Mouse (Mus musculus) liver, postnatal 0 days (tissue): ENCODE results near the gene Wt1. TPM values are rescaled to one million over a fixed set of nuclear protein-coding genes. Genes with fewer than 3 reads are reported as not detected.

ENCODE experiments used
- ATAC-seq: fragments of 200-750 bp; cut with Nextera tagmentation; 2 replicates; pipeline ENCODE4 v1.8.0; 2017; ENCODE audit warnings: mild to moderate bottlenecking, moderate library complexity
- DNase-seq: peaks from one replicate; pipeline ENCODE4 v3.0.0-alpha.2; 2016
- H3K27ac ChIP-seq: fragments of 300-500 bp; sonication (generic); 2 replicates; pipeline ENCODE4 v1.5.1; 2014; ENCODE audit warnings: antibody characterized with exemption, moderate library complexity, mild to moderate bottlenecking, low read depth
- H3K27me3 ChIP-seq: fragments of 300-500 bp; sonication (generic); 2 replicates; pipeline ENCODE4 v1.6.1; 2014; ENCODE audit warnings: low read length, control low read depth, mixed read lengths; ENCODE audit not compliant: insufficient read depth
- H3K36me3 ChIP-seq: fragments of 300-500 bp; sonication (generic); replicated peaks from 2 replicates; pipeline ENCODE4 v1.6.1; 2014; ENCODE audit warnings: mild to moderate bottlenecking, control low read depth, low read length, moderate library complexity, mixed read lengths; ENCODE audit not compliant: insufficient read depth
- H3K4me1 ChIP-seq: fragments of 300-500 bp; sonication (generic); 2 replicates; pipeline ENCODE4 v1.6.1; 2014; ENCODE audit warnings: antibody characterized with exemption, mild to moderate bottlenecking, control low read depth; ENCODE audit not compliant: insufficient read depth
- H3K4me2 ChIP-seq: fragments of 300-500 bp; sonication (generic); 2 replicates; pipeline ENCODE4 v1.6.1; 2014; ENCODE audit warnings: low read depth, mild to moderate bottlenecking, low read length, moderate library complexity, mixed read lengths
- H3K4me3 ChIP-seq: fragments of 300-500 bp; sonication (generic); 2 replicates; pipeline ENCODE4 v1.5.1; 2014; ENCODE audit warnings: low read depth, low read length
- H3K9ac ChIP-seq: fragments of 300-500 bp; sonication (generic); replicated peaks from 2 replicates; pipeline ENCODE4 v1.6.1; 2014; ENCODE audit warnings: mild to moderate bottlenecking, moderate library complexity
- H3K9me3 ChIP-seq: fragments of 300-500 bp; sonication (generic); 2 replicates; pipeline ENCODE4 v1.6.1; 2016; ENCODE audit warnings: mild to moderate bottlenecking, control low read depth, low read length, mixed read lengths
- CTCF ChIP-seq: sonication (generic); IDR thresholded peaks from 2 replicates; pipeline ENCODE4 v1.5.1; 2016; ENCODE audit warnings: antibody characterized with exemption, low read depth
- EP300 ChIP-seq: IDR thresholded peaks from 2 replicates; pipeline ENCODE4 v1.6.1; 2016; ENCODE audit warnings: antibody characterized with exemption, low read depth, mild to moderate bottlenecking
- WGBS: fragments of 180-500 bp; shearing (Covaris S2); extraction: QIAGEN DNeasy Blood & Tissue Kit; methylation state at CpG from one replicate; pipeline ENCODE4 v1.1.7; 2014; ENCODE audit not compliant: insufficient replicate concordance; 5-methylcytosine and 5-hydroxymethylcytosine counted together
- polyA plus RNA-seq: library from polyadenylated mRNA; unstranded; fragments of >200 nt; fragmentation: Nextera tagmentation; extraction: Ambion mirVana; gene quantifications from 2 replicates; pipeline ENCODE4 v1.2.1, GENCODE M21; 2015

The Wt1 gene
- polyA plus RNA-seq, 1 experiment from 2014 or later: 0.86 TPM

DNA sequence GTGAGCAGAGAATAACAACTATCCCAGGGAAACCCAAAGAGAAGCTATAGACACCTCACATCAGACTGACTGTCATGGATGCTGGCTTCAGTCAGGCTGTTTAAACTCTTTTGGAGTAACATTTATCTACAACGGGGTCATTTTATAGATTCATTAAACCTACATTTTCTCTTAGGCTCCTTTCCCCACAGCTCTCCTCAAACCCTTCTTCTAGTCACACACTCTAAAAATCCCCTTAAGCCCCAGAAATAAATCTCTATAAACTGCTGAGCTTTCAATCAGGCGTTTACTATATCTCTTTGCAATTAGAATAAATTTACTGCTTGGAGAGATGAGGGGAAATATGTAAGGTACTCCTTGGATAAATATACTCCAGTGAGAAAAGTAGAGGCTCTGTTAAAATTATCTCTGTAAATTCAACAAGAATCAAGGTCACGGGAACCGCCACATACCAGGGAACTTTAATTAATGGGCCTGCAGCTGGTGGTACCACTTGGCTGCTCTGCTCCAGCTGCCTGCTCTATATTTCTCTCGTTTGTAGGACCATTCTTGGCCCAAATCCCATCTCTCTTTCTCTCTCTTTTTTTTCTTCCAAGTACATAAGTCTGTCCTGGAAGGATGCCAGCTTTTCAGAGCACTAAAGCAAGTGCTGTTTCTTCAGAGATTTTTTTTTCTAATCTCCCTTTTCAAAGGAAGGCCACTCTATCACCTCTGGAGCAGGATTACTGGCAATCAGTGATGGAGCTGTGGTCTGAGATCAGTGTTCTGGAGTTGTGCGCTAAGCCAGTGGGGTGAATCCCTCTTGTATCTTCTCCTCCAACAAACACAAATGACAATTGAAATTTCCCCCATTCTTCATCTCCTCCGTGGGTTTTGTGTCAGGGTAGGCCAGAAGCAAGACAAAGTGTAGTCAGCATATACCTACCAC lies 36.5 kb upstream of the Wt1 start:
- Histone ChIP-seq H3K27ac (no peak overlapping the region), H3K27me3 (no peaks in the 10 kb centered on the region), H3K9me3 (no peaks in the 10 kb centered on the region), H3K36me3 (no peaks in the 10 kb centered on the region), H3K9ac (no peak overlapping the region), H3K4me2 (no peak overlapping the region), H3K4me3 (no peak overlapping the region), H3K4me1 (no peaks in the 10 kb centered on the region)
- 59% methylated on average over 7 of the region's 7 CpGs for WGBS
- ATAC-seq: no peak
- TF ChIP-seq EP300 (no peak), CTCF (no peak)
- DNase-seq: no peak

DNA sequence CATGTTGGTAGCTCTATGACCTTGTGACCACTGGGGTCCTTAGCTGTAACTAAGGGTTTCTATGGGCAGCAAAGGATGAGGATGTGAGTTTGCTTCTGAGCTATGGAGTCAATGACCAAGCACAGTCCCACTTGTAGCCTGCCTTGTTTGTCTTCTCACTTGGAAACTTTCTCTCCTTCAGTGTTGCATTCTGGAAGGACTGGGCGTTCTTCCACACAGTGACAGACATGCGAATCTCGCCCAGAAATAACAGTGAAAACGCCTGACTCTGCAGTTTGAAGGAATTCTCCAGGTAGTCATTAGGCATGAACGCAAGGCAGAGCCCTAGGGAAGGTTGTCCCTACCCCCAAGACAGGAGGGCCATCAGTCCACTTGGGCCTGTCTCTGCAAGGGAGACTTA lies 35.3 kb upstream of the Wt1 start:
- ATAC-seq (no peak), DNase-seq (no peak)
- Histone ChIP-seq H3K9me3 (no peaks in the 10 kb centered on the region), H3K27ac (no peak overlapping the region), H3K36me3 (no peaks in the 10 kb centered on the region), H3K27me3 (no peaks in the 10 kb centered on the region), H3K4me1 (no peaks in the 10 kb centered on the region), H3K9ac (no peak overlapping the region), H3K4me3 (no peak overlapping the region), H3K4me2 (no peak overlapping the region)
- no peak for TF ChIP-seq EP300
- no peak for TF ChIP-seq CTCF
- 74% methylated on average over 5 of the region's 5 CpGs for WGBS

DNA sequence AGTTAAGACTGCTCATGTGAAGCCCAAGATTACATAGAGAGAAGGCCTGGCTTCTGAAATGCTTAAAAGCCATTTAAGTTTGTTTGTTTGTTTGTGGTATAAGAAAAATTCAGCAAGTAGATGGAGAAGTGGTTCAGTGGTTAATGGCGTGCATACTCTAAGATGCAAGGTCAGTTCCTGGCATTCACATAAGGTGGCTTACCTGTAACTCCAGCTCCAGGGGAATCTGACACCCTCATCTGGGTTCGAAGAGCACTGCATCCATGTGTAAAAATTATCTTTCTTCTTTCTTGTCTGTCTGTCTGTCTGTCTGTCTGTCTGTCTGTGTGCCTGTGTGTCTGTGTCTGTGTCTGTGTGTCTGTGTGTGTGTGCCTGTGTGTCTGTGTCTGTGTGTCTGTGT lies 34.6 kb upstream of the Wt1 start, which contains the start of gene Gm11060:
Gene Gm11060 (plus strand): TSS at position 301 of the 400 bp plus-strand sequence.
- ATAC-seq: no peak
- Histone ChIP-seq H3K9me3 (no peaks in the 10 kb centered on the region), H3K27ac (no peak within 1 kb of the TSS), H3K4me1 (no peaks in the 10 kb centered on the region), H3K9ac (no peak within 1 kb of the TSS), H3K4me2 (no peak within 1 kb of the TSS), H3K4me3 (no peak within 1 kb of the TSS), H3K36me3 (no peaks in the 10 kb centered on the region), H3K27me3 (no peaks in the 10 kb centered on the region)
- TF ChIP-seq CTCF (no peak), EP300 (no peak)
- WGBS: 68% methylated on average over 2 of the region's 2 CpGs
- no peak for DNase-seq

DNA sequence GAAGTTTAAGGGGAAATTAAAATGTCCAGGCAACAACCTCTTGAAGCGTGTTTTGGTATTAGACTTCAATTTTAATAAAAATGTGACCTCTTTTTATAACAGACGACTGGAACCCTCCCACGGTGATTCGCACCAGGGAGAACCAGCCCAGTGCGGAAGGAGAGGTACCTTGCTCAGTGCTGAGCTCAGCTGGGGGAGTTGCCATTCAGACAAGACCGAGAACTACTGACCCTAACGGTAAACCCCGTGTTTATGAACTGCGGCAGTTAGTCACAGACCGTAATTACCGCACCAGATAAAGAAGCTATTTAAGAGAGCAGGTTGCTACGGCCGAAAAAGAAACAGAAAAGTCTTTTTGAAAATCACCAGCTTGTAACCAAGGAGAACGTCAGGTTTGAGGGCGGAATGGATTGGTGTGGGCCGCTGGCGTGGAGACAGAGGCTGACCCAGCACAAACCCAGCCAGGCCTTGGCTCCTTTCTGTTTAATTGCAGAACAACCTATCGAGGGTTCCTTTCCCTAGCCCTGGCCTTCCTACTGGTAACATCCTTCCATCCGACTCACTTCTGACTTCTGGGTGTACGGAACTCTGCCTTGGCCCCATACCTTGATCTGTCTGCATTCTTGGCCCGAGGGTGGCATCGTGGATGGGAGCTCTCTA lies 28.9 kb upstream of the Wt1 start:
- H3K27ac ChIP-seq: no peak overlapping the region
- H3K36me3 ChIP-seq: no peaks in the 10 kb centered on the region
- WGBS: 85% methylated on average over 22 of the region's 22 CpGs
- DNase-seq: no peak
- no peaks in the 10 kb centered on the region for H3K27me3 ChIP-seq
- no peak overlapping the region for H3K9ac ChIP-seq
- H3K4me2 ChIP-seq: no peak overlapping the region
- no peak overlapping the region for H3K4me3 ChIP-seq
- no peaks in the 10 kb centered on the region for H3K9me3 ChIP-seq
- TF ChIP-seq EP300 (no peak), CTCF (no peak)
- ATAC-seq: no peak
- no peaks in the 10 kb centered on the region for H3K4me1 ChIP-seq

DNA sequence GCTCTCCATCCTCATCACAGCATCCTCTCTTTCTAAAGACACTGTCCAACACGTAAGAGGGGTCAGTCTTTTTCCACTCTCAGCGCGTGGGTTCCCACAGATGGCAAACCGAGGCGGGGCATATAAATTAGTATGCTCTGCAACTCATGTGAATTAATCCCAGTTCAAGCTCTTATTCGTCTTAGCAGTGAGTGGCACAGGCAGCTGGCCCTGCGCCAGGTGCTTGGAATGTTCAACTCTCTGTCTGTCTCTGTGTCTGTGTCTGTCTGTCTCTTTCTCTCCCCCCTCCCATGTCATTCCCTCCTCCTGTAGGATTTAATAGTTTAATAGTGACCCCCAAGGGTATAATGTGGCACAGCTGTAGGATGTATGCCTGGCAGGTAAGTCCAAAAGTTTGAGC lies 26.9 kb upstream of the Wt1 start:
- H3K27ac ChIP-seq: no peak overlapping the region
- H3K4me3 ChIP-seq: no peak overlapping the region
- H3K9me3 ChIP-seq: no peaks in the 10 kb centered on the region
- no peak for DNase-seq
- TF ChIP-seq EP300: no peak
- no peak for TF ChIP-seq CTCF
- no peaks in the 10 kb centered on the region for H3K36me3 ChIP-seq
- 78% methylated on average over 7 of the region's 7 CpGs for WGBS
- ATAC-seq: no peak
- no peaks in the 10 kb centered on the region for H3K27me3 ChIP-seq
- no peak overlapping the region for H3K9ac ChIP-seq
- H3K4me1 ChIP-seq: no peaks in the 10 kb centered on the region
- no peak overlapping the region for H3K4me2 ChIP-seq

DNA sequence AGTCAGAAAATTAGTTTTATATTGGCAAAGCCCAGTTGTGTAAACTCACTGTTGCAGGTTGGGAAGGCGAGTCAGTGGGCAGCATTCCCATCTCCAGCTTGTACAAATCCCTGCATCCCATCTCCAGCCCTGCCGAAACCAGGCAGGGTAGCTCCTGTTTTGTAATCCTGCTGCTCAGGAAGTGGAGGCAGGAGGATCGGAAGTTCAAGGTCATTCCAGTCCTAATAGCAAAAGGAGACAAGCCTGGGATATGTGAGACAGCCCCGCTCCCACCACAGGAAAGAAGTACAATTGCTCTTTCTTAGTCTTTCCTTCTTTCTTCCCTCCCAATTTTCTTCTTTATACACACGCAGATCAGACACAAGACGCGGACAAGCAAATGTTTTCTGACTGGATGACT lies 25.8 kb upstream of the Wt1 start:
- no peak overlapping the region for H3K27ac ChIP-seq
- ATAC-seq (no peak), DNase-seq (no peak)
- TF ChIP-seq CTCF: no peak
- TF ChIP-seq EP300: no peak
- 54% methylated on average over 7 of the region's 7 CpGs for WGBS
- H3K4me1 ChIP-seq: no peaks in the 10 kb centered on the region
- no peak overlapping the region for H3K4me3 ChIP-seq
- no peak overlapping the region for H3K4me2 ChIP-seq
- H3K9me3 ChIP-seq: no peaks in the 10 kb centered on the region
- H3K27me3 ChIP-seq: no peaks in the 10 kb centered on the region
- no peak overlapping the region for H3K9ac ChIP-seq
- H3K36me3 ChIP-seq: no peaks in the 10 kb centered on the region
